Mouse (Mus musculus) E14TG2a.4 (cell line): ENCODE measurements at regions not wholly inside any gene's neighbourhood (a gene's known extent, or its start where the extent isn't known, plus 50 kb on each side); places are given as distances from the start of the nearest gene placed in this dataset.

Source experiments
- CTCF ChIP-seq: conservative IDR thresholded peaks from 2 replicates; pipeline ENCODE4 v1.5.1; 2014; ENCODE audit warnings: low read length
- NANOG ChIP-seq: IDR thresholded peaks from 2 replicates; pipeline ENCODE4 v1.6.1; 2014; ENCODE audit warnings: borderline replicate concordance, low read length, mixed read lengths

DNA sequence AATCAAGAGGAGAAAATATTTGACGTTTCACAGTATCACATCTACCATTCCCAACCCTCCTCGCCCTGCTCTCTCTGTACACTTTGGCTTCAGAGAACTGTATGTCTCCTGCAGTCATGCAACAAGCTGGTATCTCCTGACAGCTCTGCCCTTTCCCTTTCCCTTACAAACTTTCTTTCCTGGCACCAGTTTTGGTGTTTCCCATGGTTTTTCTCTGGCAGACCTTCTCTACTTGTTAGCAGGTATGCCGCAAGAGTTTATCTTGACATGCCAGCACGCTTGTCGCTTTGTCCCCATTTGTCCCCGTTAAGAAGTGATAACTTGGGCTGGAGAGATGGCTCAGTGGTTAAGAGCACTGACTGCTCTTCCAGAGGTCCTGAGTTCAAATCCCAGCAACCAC lies 94.9 kb downstream of the D16Ertd472e start:
- no peak for TF ChIP-seq CTCF
- no peak for TF ChIP-seq NANOG
